Mouse (Mus musculus) left cerebral cortex, postnatal 36 days (tissue): ENCODE data around the gene Mettl16. TPM values are rescaled to one million over a fixed set of nuclear protein-coding genes. Genes with fewer than 3 reads are reported as not detected.
A peak's percentile ranks its signal among the peaks of the same experiment; 100 is the strongest.

Source experiments
- DNase-seq, 2 experiments: peaks; one replicate each; pipeline ENCODE4 v3.0.0; 2021 to 2022; ENCODE audit warnings: low spot score in 2 of 2, mixed read lengths in 1 of 2
- intact Hi-C: fragments of 180-260 bp; cut with DNase I; formaldehyde crosslinking; loops from one replicate; pipeline ENCODE4 v1.15.1; 2025
- total RNA-seq, 2 experiments: library from RNA; stranded (reverse); gene quantifications; 2 replicates each; pipeline ENCODE4 v1.2.3; 2021

Gene Mettl16
- total RNA-seq, 2 experiments from 2014 or later: 19.8 to 26.7 TPM

- DNase-seq: no peak
- intact Hi-C loops: no loop called here
These were observed 57.8 kb downstream of the Mettl16 start for GRCm38 (mm10) chr11:74828404-74828931.

DNA sequence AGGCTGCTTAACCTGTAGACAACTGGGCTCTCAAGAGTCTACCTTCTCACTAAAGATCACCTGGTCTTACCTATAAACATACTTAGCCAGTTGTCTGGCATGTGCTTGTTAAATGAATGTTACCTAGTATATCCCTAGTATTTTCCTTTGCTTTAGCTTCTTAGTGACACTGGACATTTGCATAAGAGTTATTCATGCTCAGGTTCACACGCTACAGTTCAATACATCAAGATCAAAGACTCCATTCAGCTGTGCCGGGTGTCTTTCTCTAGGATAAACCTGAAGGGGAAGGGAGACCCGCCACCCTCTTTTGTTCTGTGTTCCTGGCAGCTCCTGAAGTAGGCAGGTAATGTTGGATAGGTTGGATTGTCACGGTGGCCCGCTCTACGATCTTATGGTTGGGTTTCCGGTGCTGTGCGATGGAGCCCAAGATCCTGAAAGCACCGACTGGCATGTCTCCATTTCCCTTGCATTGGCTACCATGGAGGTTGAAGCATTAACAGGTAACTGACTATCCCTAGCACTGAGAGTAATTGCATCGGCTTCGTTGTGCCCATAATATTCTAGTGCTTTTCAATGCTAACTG, 58.4 kb downstream of the Mettl16 start:
- intact Hi-C loops: no loop called here
- no peak for DNase-seq

GRCm38 (mm10) chr11:74829812-74830211, 59.2 kb downstream of the Mettl16 start:
- peak in 1 of 2 experiments; percentile 65 for DNase-seq
- intact Hi-C loops: loop anchor here (1.0 to 10.0 kb wide), 4 partner anchors 8 to 345 kb away; partner anchors contain the start of genes Ovca2 and Pafah1b1

- intact Hi-C loops: loop anchor here (1.0 to 10.0 kb wide), 4 partner anchors 8 to 344 kb away; partner anchors contain the start of genes Ovca2 and Pafah1b1
These were observed 59.9 kb downstream of the Mettl16 start, which contains the start of gene Mnt for GRCm38 (mm10) chr11:74830256-74831161. Gene Mnt, plus strand, starts transcription at chr11:74830920.

GRCm38 (mm10) chr11:74831191-74831605, 60.6 kb downstream of the Mettl16 start:
- peak in 1 of 2 experiments; percentile 53 for DNase-seq
- intact Hi-C loops: loop anchor here (5.0 to 10.0 kb wide), 3 partner anchors 109 to 344 kb away; partner anchors contain the start of genes Ovca2 and Pafah1b1

More at GRCm38 (mm10) chr11:74830256-74831161, 59.9 kb downstream of the Mettl16 start, which contains the start of gene Mnt:
- DNase-seq: peak; percentile 99

DNA sequence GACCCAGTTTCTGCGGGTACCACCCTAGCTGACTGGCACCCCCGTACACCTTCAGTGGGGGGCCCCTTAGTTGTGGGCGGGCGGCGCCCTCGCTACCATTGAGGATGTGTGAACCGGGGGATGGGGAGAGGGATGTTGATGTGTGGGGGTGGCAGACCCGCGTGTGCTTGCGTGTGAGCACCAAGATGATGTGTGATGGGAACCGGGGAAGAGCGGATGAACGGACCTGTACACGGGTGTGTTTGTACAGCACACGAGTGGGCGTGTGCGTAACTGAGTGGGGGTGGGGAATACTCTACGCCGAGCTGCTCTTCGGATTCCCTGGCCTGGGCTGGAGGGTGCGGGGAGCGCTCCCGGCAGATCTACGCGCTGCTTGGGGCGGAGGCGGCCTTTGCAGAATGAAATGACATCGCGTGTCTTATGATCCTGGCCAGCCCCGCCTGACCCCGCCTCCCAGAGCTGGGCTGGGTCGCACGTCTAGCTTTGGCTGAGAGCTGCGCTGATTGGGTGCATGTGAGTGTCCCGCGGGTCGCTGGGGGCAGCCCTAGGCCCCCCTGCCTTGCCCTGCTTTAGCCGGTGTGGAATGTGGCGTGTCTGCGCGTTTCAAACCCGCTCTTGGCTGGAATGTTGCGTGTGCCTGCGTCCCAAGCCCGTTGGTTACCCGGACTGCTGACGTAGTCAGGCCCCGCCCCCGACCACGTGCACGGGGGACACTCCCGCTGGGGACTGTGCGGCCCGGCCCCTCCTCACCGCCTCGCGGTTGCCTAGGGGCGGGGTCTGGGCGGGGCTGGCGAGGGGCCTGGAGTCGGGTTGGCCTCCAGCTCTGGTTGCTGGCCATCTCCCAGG, 61.2 kb downstream of the Mettl16 start:
- intact Hi-C loops: loop anchor here (5.0 to 10.0 kb wide), 3 partner anchors 110 to 343 kb away; partner anchors contain the start of genes Ovca2 and Pafah1b1
- DNase-seq: peak; percentile 98

- DNase-seq: peak; percentile 52 to 68
- intact Hi-C loops: loop anchor here (5.0 to 10.0 kb wide), 3 partner anchors 110 to 342 kb away; partner anchors contain the start of genes Ovca2 and Pafah1b1
These were observed 62.0 kb downstream of the Mettl16 start for GRCm38 (mm10) chr11:74832503-74833143.

- intact Hi-C loops: loop anchor here (5.0 to 10.0 kb wide), 3 partner anchors 111 to 341 kb away; partner anchors contain the start of genes Ovca2 and Pafah1b1
These were observed 63.1 kb downstream of the Mettl16 start for GRCm38 (mm10) chr11:74833536-74834358.

DNA sequence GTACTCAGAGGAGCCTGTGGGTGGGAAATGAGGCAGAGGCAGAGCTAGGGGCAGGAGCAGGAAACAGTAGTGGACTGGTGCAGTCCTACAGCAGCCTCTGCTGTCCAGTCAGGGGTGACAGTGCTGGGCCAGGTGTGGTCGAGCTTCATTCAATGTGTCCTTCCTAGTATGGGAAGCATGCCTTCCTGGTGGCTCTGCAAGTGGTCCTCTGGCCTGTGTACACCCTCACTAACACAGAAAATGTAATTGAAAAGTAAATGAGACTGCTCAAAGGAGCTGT, 63.7 kb downstream of the Mettl16 start:
- intact Hi-C loops: loop anchor here (5.0 to 10.0 kb wide), 3 partner anchors 112 to 341 kb away; partner anchors contain the start of genes Ovca2 and Pafah1b1
- no peak for DNase-seq

More at GRCm38 (mm10) chr11:74833536-74834358, 63.1 kb downstream of the Mettl16 start:
- no peak for DNase-seq

- DNase-seq: no peak
- intact Hi-C loops: loop anchor here (5.0 to 10.0 kb wide), 3 partner anchors 112 to 340 kb away; partner anchors contain the start of genes Ovca2 and Pafah1b1
These were observed 64.1 kb downstream of the Mettl16 start for GRCm38 (mm10) chr11:74834650-74835277.

GRCm38 (mm10) chr11:74835593-74836224, 65.1 kb downstream of the Mettl16 start:
- DNase-seq: no peak
- intact Hi-C loops: loop anchor here (10.0 kb wide), 1 partner anchor 339 kb away; the partner anchor contains the start of gene Ovca2

- intact Hi-C loops: loop anchor here (10.0 kb wide), 1 partner anchor 338 kb away; the partner anchor contains the start of gene Ovca2
These were observed 65.8 kb downstream of the Mettl16 start for GRCm38 (mm10) chr11:74836225-74837055.

GRCm38 (mm10) chr11:74837056-74837693, 66.5 kb downstream of the Mettl16 start:
- DNase-seq: no peak
- intact Hi-C loops: loop anchor here (10.0 kb wide), 1 partner anchor 338 kb away; the partner anchor contains the start of gene Ovca2

More at GRCm38 (mm10) chr11:74836225-74837055, 65.8 kb downstream of the Mettl16 start:
- no peak for DNase-seq

- intact Hi-C loops: loop anchor here (1.0 to 10.0 kb wide), 2 partner anchors 8 to 337 kb away; partner anchors contain the start of genes Mnt and Ovca2
- DNase-seq: peak; percentile 93 to 95
These were observed 67.2 kb downstream of the Mettl16 start for GRCm38 (mm10) chr11:74837694-74838431.
